Mouse (Mus musculus): ENCODE data around the gene Tmem80. TPM values are rescaled to one million over a fixed set of nuclear protein-coding genes. Genes with fewer than 3 reads are reported as not detected.

Gene Tmem80
- polyA plus RNA-seq, 1 experiment from 2014 or later: 52.2 TPM

- Histone ChIP-seq H3K4me3 (no peak overlapping the region), H3K36me3 (no peaks in the 10 kb centered on the region), H3K27me3 (ENCODE audit: low read depth, poor library complexity, severe bottlenecking) (no peaks in the 10 kb centered on the region), H3K4me1 (peaks cover 8% of the 10 kb centered on the region), H3K27ac (replicated peaks) (no peak overlapping the region), H3K9me3 (replicated peaks) (no peaks in the 10 kb centered on the region)
- DNase-seq (ENCODE audit: low spot score): no peak
- WGBS: 78% methylated on average over 6 of the region's 6 CpGs
These were observed 44.5 kb downstream of the Tmem80 start for GRCm38 (mm10) chr7:141371942-141372595.

- Histone ChIP-seq H3K27ac (replicated peaks) (no peak overlapping the region), H3K9me3 (replicated peaks) (no peaks in the 10 kb centered on the region), H3K4me3 (no peak overlapping the region), H3K27me3 (ENCODE audit: low read depth, poor library complexity, severe bottlenecking) (no peaks in the 10 kb centered on the region), H3K4me1 (peaks cover 8% of the 10 kb centered on the region), H3K36me3 (no peaks in the 10 kb centered on the region)
- DNase-seq (ENCODE audit: low spot score): no peak
- 52% methylated on average over 6 of the region's 6 CpGs for WGBS
These were observed 46.1 kb downstream of the Tmem80 start for GRCm38 (mm10) chr7:141373611-141374010.

DNA sequence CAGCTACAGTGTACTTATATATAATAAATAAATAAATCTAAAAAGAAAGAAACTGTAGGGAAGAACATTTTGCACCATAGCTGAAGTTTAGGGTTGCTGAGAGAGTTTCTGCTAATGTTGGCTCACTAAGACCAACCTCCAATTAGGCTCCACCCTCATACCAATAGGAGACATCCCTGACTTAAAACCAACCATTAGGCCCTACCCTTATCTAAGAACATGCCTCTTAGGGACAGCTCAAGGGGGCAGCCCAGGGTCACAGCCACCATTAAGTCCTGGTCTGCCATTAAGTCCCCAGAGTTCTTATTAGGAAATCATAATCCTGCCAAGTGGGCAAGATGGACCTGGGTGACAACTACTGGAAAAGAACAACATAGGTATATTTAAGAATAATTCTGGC lies 46.9 kb downstream of the Tmem80 start:
- Histone ChIP-seq H3K4me3 (no peak overlapping the region), H3K36me3 (no peaks in the 10 kb centered on the region), H3K27me3 (ENCODE audit: low read depth, poor library complexity, severe bottlenecking) (no peaks in the 10 kb centered on the region), H3K27ac (replicated peaks) (no peak overlapping the region), H3K9me3 (replicated peaks) (no peaks in the 10 kb centered on the region), H3K4me1 (peaks cover 8% of the 10 kb centered on the region)
- no peak for DNase-seq (ENCODE audit: low spot score)

DNA sequence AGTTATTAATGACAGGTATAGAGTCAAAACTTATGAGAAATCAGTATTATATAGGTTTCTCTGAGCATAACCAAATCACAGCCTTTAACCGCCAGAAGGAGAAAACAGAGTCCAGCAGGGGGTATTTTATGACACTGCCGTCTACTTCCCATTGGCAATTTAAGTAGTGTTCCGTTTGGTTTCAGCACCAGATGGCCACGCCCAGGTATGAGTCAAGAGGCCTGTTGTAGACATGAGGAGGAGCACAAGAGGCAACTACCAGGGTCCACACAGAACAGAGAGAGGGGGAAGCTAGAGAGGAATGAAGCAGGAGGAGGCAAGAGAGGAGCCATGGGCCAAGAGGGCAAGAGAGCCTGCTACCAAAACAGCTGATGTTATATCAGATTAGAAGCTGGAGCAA lies 52.0 kb downstream of the Tmem80 start:
- no peak for DNase-seq (ENCODE audit: low spot score)
- Histone ChIP-seq H3K27me3 (ENCODE audit: low read depth, poor library complexity, severe bottlenecking) (no peaks in the 10 kb centered on the region), H3K36me3 (no peaks in the 10 kb centered on the region), H3K27ac (replicated peaks) (no peak overlapping the region), H3K4me3 (no peak overlapping the region), H3K4me1 (no peaks in the 10 kb centered on the region), H3K9me3 (replicated peaks) (no peaks in the 10 kb centered on the region)
- WGBS: 76% methylated on average over 4 of the region's 4 CpGs

DNA sequence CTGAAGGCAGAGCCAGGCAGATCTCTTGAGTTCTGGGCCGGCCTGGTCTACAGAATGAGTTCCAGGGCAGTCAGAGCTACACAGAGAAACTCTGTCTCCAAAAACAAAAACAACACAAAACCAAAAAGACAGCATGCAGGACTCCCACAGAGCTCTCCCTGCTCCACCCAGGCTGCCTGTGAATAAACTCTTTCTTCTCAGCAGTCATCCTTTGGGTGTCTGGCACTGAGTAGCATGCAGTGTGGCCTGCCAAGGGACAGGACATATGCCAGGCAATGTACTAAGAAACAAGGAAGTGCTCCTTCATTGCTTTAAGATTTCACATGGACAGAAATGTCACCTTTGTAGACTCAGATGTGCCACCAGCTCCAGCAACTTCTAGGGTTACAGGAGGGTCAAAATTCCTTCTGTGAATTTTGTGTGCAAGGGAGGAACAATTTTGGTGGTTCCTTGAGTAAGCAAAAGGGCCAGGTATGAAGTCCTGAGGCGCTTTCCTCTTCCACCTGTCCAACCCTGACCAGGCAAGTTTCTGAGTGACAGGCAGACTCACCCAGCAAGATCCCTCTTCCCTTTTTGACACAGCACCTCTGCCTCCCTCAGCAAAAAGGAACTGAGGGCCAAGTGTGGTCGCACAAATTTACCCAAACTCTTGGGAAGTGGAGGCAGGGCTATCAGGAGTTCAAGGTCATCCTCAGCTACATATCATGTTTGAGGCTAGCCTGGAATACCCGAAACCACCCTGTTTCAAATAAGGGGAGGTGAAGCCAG lies 53.7 kb downstream of the Tmem80 start:
- Histone ChIP-seq H3K4me3 (no peak overlapping the region), H3K27me3 (ENCODE audit: low read depth, poor library complexity, severe bottlenecking) (no peaks in the 10 kb centered on the region), H3K27ac (replicated peaks) (no peak overlapping the region), H3K36me3 (no peaks in the 10 kb centered on the region), H3K4me1 (no peaks in the 10 kb centered on the region), H3K9me3 (replicated peaks) (no peaks in the 10 kb centered on the region)
- no peak for DNase-seq (ENCODE audit: low spot score)
- 82% methylated on average over 4 of the region's 4 CpGs for WGBS

Other genes starting within 250 kb of the Tmem80 start
- 1.8 and 2.0 TPM in 2 replicates for gene Pkp3, start 249.5 kb upstream of the Tmem80 start, polyA plus RNA-seq (2016; fragmentation: Nextera tagmentation; extraction: Ambion mirVana)
- gene Sigirr, start 227.2 kb upstream of the Tmem80 start, polyA plus RNA-seq (2016; fragmentation: Nextera tagmentation; extraction: Ambion mirVana): 2.3 and 2.5 TPM in 2 replicates
- 0.07 and 0.16 TPM in 2 replicates for gene Ano9, start 209.9 kb upstream of the Tmem80 start, polyA plus RNA-seq (2016; fragmentation: Nextera tagmentation; extraction: Ambion mirVana)
- 86.5 and 94.7 TPM in 2 replicates for gene Ptdss2, start 205.4 kb upstream of the Tmem80 start, polyA plus RNA-seq (2016; fragmentation: Nextera tagmentation; extraction: Ambion mirVana)
- 64.5 and 66.6 TPM in 2 replicates for gene Rnh1, start 154.9 kb upstream of the Tmem80 start, polyA plus RNA-seq (2016; fragmentation: Nextera tagmentation; extraction: Ambion mirVana)
- gene Hras, start 133.7 kb upstream of the Tmem80 start, polyA plus RNA-seq (2016; fragmentation: Nextera tagmentation; extraction: Ambion mirVana): 84.2 and 87.5 TPM in 2 replicates
- 14.4 and 14.6 TPM in 2 replicates for gene Lrrc56, start 133.6 kb upstream of the Tmem80 start, polyA plus RNA-seq (2016; fragmentation: Nextera tagmentation; extraction: Ambion mirVana)
- 3.8 and 5.1 TPM in 2 replicates for gene Lmntd2, start 113.7 kb upstream of the Tmem80 start, polyA plus RNA-seq (2016; fragmentation: Nextera tagmentation; extraction: Ambion mirVana)
- gene Rassf7, start 111.9 kb upstream of the Tmem80 start, polyA plus RNA-seq (2016; fragmentation: Nextera tagmentation; extraction: Ambion mirVana): 55.6 and 57.2 TPM in 2 replicates
- gene Phrf1, start 99.0 kb upstream of the Tmem80 start, polyA plus RNA-seq (2016; fragmentation: Nextera tagmentation; extraction: Ambion mirVana): 114 and 125 TPM in 2 replicates
- gene Irf7, start 61.3 kb upstream of the Tmem80 start, polyA plus RNA-seq (2016; fragmentation: Nextera tagmentation; extraction: Ambion mirVana): 0.58 and 1.4 TPM in 2 replicates
- gene Cdhr5, start 51.0 kb upstream of the Tmem80 start, polyA plus RNA-seq (2016; fragmentation: Nextera tagmentation; extraction: Ambion mirVana): not detected in 2 replicates
- gene Sct, start 48.6 kb upstream of the Tmem80 start, polyA plus RNA-seq (2016; fragmentation: Nextera tagmentation; extraction: Ambion mirVana): 0.79 and 2.4 TPM in 2 replicates
- gene Drd4, start 35.7 kb upstream of the Tmem80 start, polyA plus RNA-seq (2016; fragmentation: Nextera tagmentation; extraction: Ambion mirVana): 0.32 and 0.62 TPM in 2 replicates
- gene Deaf1, start within 50 bp of the Tmem80 start, polyA plus RNA-seq (2016; fragmentation: Nextera tagmentation; extraction: Ambion mirVana): 57.4 and 67.2 TPM in 2 replicates
- gene Eps8l2, start 11.1 kb downstream of the Tmem80 start, polyA plus RNA-seq (2016; fragmentation: Nextera tagmentation; extraction: Ambion mirVana): 3.4 and 3.8 TPM in 2 replicates
- 339 and 342 TPM in 2 replicates for gene Taldo1, start 64.5 kb downstream of the Tmem80 start, polyA plus RNA-seq (2016; fragmentation: Nextera tagmentation; extraction: Ambion mirVana)
- 45.1 and 47.0 TPM in 2 replicates for gene Gatd1, start 86.4 kb downstream of the Tmem80 start, polyA plus RNA-seq (2016; fragmentation: Nextera tagmentation; extraction: Ambion mirVana)
- 8.9 and 15.1 TPM in 2 replicates for gene Cend1, start 101.8 kb downstream of the Tmem80 start, polyA plus RNA-seq (2016; fragmentation: Nextera tagmentation; extraction: Ambion mirVana)
- gene Slc25a22, start 110.2 kb downstream of the Tmem80 start, polyA plus RNA-seq (2016; fragmentation: Nextera tagmentation; extraction: Ambion mirVana): 43.7 and 48.4 TPM in 2 replicates
- 18.8 and 20.9 TPM in 2 replicates for gene Pidd1, start 116.3 kb downstream of the Tmem80 start, polyA plus RNA-seq (2016; fragmentation: Nextera tagmentation; extraction: Ambion mirVana)
- 905 and 1,135 TPM in 2 replicates for gene Rplp2, start 119.6 kb downstream of the Tmem80 start, polyA plus RNA-seq (2016; fragmentation: Nextera tagmentation; extraction: Ambion mirVana)
- gene Pnpla2, start 127.5 kb downstream of the Tmem80 start, polyA plus RNA-seq (2016; fragmentation: Nextera tagmentation; extraction: Ambion mirVana): 15.2 and 17.5 TPM in 2 replicates
- 4.1 and 6.9 TPM in 2 replicates for gene Cracr2b, start 133.4 kb downstream of the Tmem80 start, polyA plus RNA-seq (2016; fragmentation: Nextera tagmentation; extraction: Ambion mirVana)
- gene Cd151, start 139.7 kb downstream of the Tmem80 start, polyA plus RNA-seq (2016; fragmentation: Nextera tagmentation; extraction: Ambion mirVana): 17.3 and 17.6 TPM in 2 replicates
- 82.1 and 85.0 TPM in 2 replicates for gene Polr2l, start 147.4 kb downstream of the Tmem80 start, polyA plus RNA-seq (2016; fragmentation: Nextera tagmentation; extraction: Ambion mirVana)
- 33.3 and 38.7 TPM in 2 replicates for gene Tspan4, start 147.5 kb downstream of the Tmem80 start, polyA plus RNA-seq (2016; fragmentation: Nextera tagmentation; extraction: Ambion mirVana)
- 25.0 and 29.4 TPM in 2 replicates for gene Chid1, start 212.1 kb downstream of the Tmem80 start, polyA plus RNA-seq (2016; fragmentation: Nextera tagmentation; extraction: Ambion mirVana)
- 104 and 112 TPM in 2 replicates for gene Ap2a2, start 234.4 kb downstream of the Tmem80 start, polyA plus RNA-seq (2016; fragmentation: Nextera tagmentation; extraction: Ambion mirVana)

All from midbrain, embryonic 10.5 days (tissue).